Mouse (Mus musculus): ENCODE measurements at regions not wholly inside any gene's neighbourhood (a gene's known extent, or its start where the extent isn't known, plus 50 kb on each side); places are given as distances from the start of the nearest gene placed in this dataset.
A peak's percentile ranks its signal among the peaks of the same experiment; 100 is the strongest.

- Histone ChIP-seq H3K27me3 (replicated peaks) (no peaks in the 10 kb centered on the region), H3K9ac (no peak overlapping the region), H3K4me1 (no peaks in the 10 kb centered on the region), H3K4me2 (no peak overlapping the region), H3K9me3 (no peaks in the 10 kb centered on the region), H3K4me3 (no peak overlapping the region), H3K36me3 (replicated peaks) (no peaks in the 10 kb centered on the region), H3K27ac (no peak overlapping the region)
- ATAC-seq (replicated peaks) = peak; percentile 72; the same call in 1 of the 2 replicates
- 37% methylated on average over 2 of the region's 2 CpGs for whole genome bisulfite sequencing
Observed at GRCm38 (mm10) chr14:73999409-73999909, 338.4 kb downstream of the Gm21750 start.

- no peak for ATAC-seq (replicated peaks)
- 93% methylated on average over 4 of the region's 4 CpGs for WGBS
- Histone ChIP-seq H3K4me3 (no peak overlapping the region), H3K36me3 (replicated peaks) (no peaks in the 10 kb centered on the region), H3K27me3 (replicated peaks) (no peaks in the 10 kb centered on the region), H3K4me2 (no peak overlapping the region), H3K9me3 (no peaks in the 10 kb centered on the region), H3K4me1 (no peaks in the 10 kb centered on the region), H3K9ac (no peak overlapping the region), H3K27ac (no peak overlapping the region)
Observed at GRCm38 (mm10) chr14:74006911-74007310, 345.9 kb downstream of the Gm21750 start.

GRCm38 (mm10) chr14:74011555-74011954 is 350.5 kb downstream of the Gm21750 start:
- 75% methylated on average over 1 of the region's 1 CpGs for WGBS
- Histone ChIP-seq H3K4me3 (no peak overlapping the region), H3K4me1 (no peaks in the 10 kb centered on the region), H3K36me3 (replicated peaks) (no peaks in the 10 kb centered on the region), H3K27me3 (replicated peaks) (no peaks in the 10 kb centered on the region), H3K9ac (no peak overlapping the region), H3K27ac (no peak overlapping the region), H3K4me2 (no peak overlapping the region), H3K9me3 (no peaks in the 10 kb centered on the region)
- no peak for ATAC-seq (replicated peaks)

- Histone ChIP-seq H3K4me3 (no peak overlapping the region), H3K27me3 (replicated peaks) (no peaks in the 10 kb centered on the region), H3K27ac (no peak overlapping the region), H3K4me2 (no peak overlapping the region), H3K9ac (no peak overlapping the region), H3K4me1 (no peaks in the 10 kb centered on the region), H3K9me3 (no peaks in the 10 kb centered on the region), H3K36me3 (replicated peaks) (no peaks in the 10 kb centered on the region)
- 76% methylated on average over 2 of the region's 2 CpGs for WGBS
- no peak for ATAC-seq (replicated peaks)
Observed at GRCm38 (mm10) chr14:74019421-74019820, 358.4 kb downstream of the Gm21750 start.

GRCm38 (mm10) chr14:74047009-74047694 is 386.1 kb downstream of the Gm21750 start:
- Histone ChIP-seq H3K4me2 (peak overlapping the region; percentile 20; the same call in 1 of the 2 replicates), H3K9me3 (no peaks in the 10 kb centered on the region), H3K9ac (no peak overlapping the region), H3K27me3 (replicated peaks) (no peaks in the 10 kb centered on the region), H3K36me3 (replicated peaks) (no peaks in the 10 kb centered on the region), H3K4me3 (no peak overlapping the region), H3K27ac (peak overlapping the region; percentile 78), H3K4me1 (peaks cover 12% of the 10 kb centered on the region)
- ATAC-seq (replicated peaks) = peak; percentile 92
- 27% methylated on average over 5 of the region's 5 CpGs for WGBS

- ATAC-seq (replicated peaks) = peak; percentile 87
- H3K9me3 ChIP-seq = no peaks in the 10 kb centered on the region
- H3K27me3 ChIP-seq (replicated peaks) = no peaks in the 10 kb centered on the region
- peak overlapping the region; percentile 20; the same call in 1 of the 2 replicates for H3K4me2 ChIP-seq
- no peak overlapping the region for H3K9ac ChIP-seq
- 65% methylated on average over 6 of the region's 6 CpGs for WGBS
- no peak overlapping the region for H3K4me3 ChIP-seq
- H3K4me1 ChIP-seq = peaks cover 12% of the 10 kb centered on the region
- H3K36me3 ChIP-seq (replicated peaks) = no peaks in the 10 kb centered on the region
- H3K27ac ChIP-seq = peak overlapping the region; percentile 78
Observed at GRCm38 (mm10) chr14:74047695-74048280, 386.8 kb downstream of the Gm21750 start.

GRCm38 (mm10) chr14:74048386-74048785 is 387.4 kb downstream of the Gm21750 start:
- peak overlapping the region; percentile 20; the same call in 1 of the 2 replicates for H3K4me2 ChIP-seq
- ATAC-seq (replicated peaks) = no peak
- H3K9me3 ChIP-seq = no peaks in the 10 kb centered on the region
- no peak overlapping the region for H3K4me3 ChIP-seq
- H3K27ac ChIP-seq = peak overlapping the region; percentile 78
- 75% methylated on average over 3 of the region's 3 CpGs for WGBS
- H3K9ac ChIP-seq = no peak overlapping the region
- H3K27me3 ChIP-seq (replicated peaks) = no peaks in the 10 kb centered on the region
- peaks cover 12% of the 10 kb centered on the region for H3K4me1 ChIP-seq
- no peaks in the 10 kb centered on the region for H3K36me3 ChIP-seq (replicated peaks)

GRCm38 (mm10) chr14:74066051-74066450 is 405.0 kb downstream of the Gm21750 start:
- no peak for ATAC-seq (replicated peaks)
- H3K4me3 ChIP-seq = no peak overlapping the region
- H3K9ac ChIP-seq = no peak overlapping the region
- no peaks in the 10 kb centered on the region for H3K9me3 ChIP-seq
- H3K36me3 ChIP-seq (replicated peaks) = no peaks in the 10 kb centered on the region
- H3K4me1 ChIP-seq = no peaks in the 10 kb centered on the region
- no peak overlapping the region for H3K4me2 ChIP-seq
- no peaks in the 10 kb centered on the region for H3K27me3 ChIP-seq (replicated peaks)
- H3K27ac ChIP-seq = no peak overlapping the region

GRCm38 (mm10) chr14:74093016-74093415 is 432.0 kb downstream of the Gm21750 start:
- no peak overlapping the region for H3K4me2 ChIP-seq
- ATAC-seq (replicated peaks) = no peak
- no peak overlapping the region for H3K9ac ChIP-seq
- H3K4me1 ChIP-seq = no peaks in the 10 kb centered on the region
- no peaks in the 10 kb centered on the region for H3K36me3 ChIP-seq (replicated peaks)
- H3K27ac ChIP-seq = no peak overlapping the region
- no peaks in the 10 kb centered on the region for H3K27me3 ChIP-seq (replicated peaks)
- 87% methylated on average over 2 of the region's 2 CpGs for WGBS
- no peaks in the 10 kb centered on the region for H3K9me3 ChIP-seq
- H3K4me3 ChIP-seq = no peak overlapping the region

GRCm38 (mm10) chr14:74099696-74100095 is 438.7 kb downstream of the Gm21750 start:
- 92% methylated on average over 4 of the region's 4 CpGs for WGBS
- H3K4me3 ChIP-seq = no peak overlapping the region
- H3K36me3 ChIP-seq (replicated peaks) = no peaks in the 10 kb centered on the region
- H3K4me2 ChIP-seq = no peak overlapping the region
- no peaks in the 10 kb centered on the region for H3K4me1 ChIP-seq
- no peak overlapping the region for H3K9ac ChIP-seq
- no peak for ATAC-seq (replicated peaks)
- no peaks in the 10 kb centered on the region for H3K9me3 ChIP-seq
- H3K27ac ChIP-seq = no peak overlapping the region
- H3K27me3 ChIP-seq (replicated peaks) = no peaks in the 10 kb centered on the region

GRCm38 (mm10) chr14:74112603-74113002 is 451.6 kb downstream of the Gm21750 start:
- 0 out of 2 replicates have a peak overlapping the region, but pooled peaks have one; percentile 18 for H3K27ac ChIP-seq
- no peaks in the 10 kb centered on the region for H3K27me3 ChIP-seq (replicated peaks)
- no peak overlapping the region for H3K4me2 ChIP-seq
- no peak overlapping the region for H3K4me3 ChIP-seq
- no peak overlapping the region for H3K9ac ChIP-seq
- ATAC-seq (replicated peaks) = no peak
- 76% methylated on average over 2 of the region's 2 CpGs for WGBS
- H3K4me1 ChIP-seq = peaks cover 8% of the 10 kb centered on the region; the same call in 1 of the 2 replicates
- H3K36me3 ChIP-seq (replicated peaks) = no peaks in the 10 kb centered on the region
- H3K9me3 ChIP-seq = no peaks in the 10 kb centered on the region

GRCm38 (mm10) chr14:74113116-74113515 is 452.1 kb downstream of the Gm21750 start:
- H3K27ac ChIP-seq = 0 out of 2 replicates have a peak overlapping the region, but pooled peaks have one; percentile 18
- H3K9me3 ChIP-seq = no peaks in the 10 kb centered on the region
- H3K27me3 ChIP-seq (replicated peaks) = no peaks in the 10 kb centered on the region
- H3K9ac ChIP-seq = no peak overlapping the region
- H3K4me2 ChIP-seq = peak overlapping the region; percentile 13
- peaks cover 8% of the 10 kb centered on the region; the same call in 1 of the 2 replicates for H3K4me1 ChIP-seq
- ATAC-seq (replicated peaks) = peak; percentile 96
- 33% methylated on average over 5 of the region's 5 CpGs for WGBS
- no peak overlapping the region for H3K4me3 ChIP-seq
- H3K36me3 ChIP-seq (replicated peaks) = no peaks in the 10 kb centered on the region
